Mouse (Mus musculus) lung, embryonic 14.5 days (tissue): ENCODE results near the gene Pak4. TPM values are rescaled to one million over a fixed set of nuclear protein-coding genes. Genes with fewer than 3 reads are reported as not detected.

Experiments
- ATAC-seq: fragments of 200-750 bp; cut with Nextera tagmentation; 2 replicates; pipeline ENCODE4 v1.8.0; 2017; ENCODE audit warnings: mild to moderate bottlenecking, moderate TSS enrichment, moderate library complexity; ENCODE audit not compliant: insufficient read depth
- DNase-seq: peaks from one replicate; pipeline ENCODE4 v3.0.0-alpha.2; 2015
- H3K27ac ChIP-seq: fragments of 300-500 bp; sonication (generic); 2 replicates; pipeline ENCODE4 v1.5.1; 2014; ENCODE audit warnings: low read depth, mild to moderate bottlenecking, moderate library complexity
- H3K27me3 ChIP-seq: fragments of 300-500 bp; sonication (generic); 2 replicates; pipeline ENCODE4 v1.6.1; 2014; ENCODE audit warnings: low read length, control low read depth; ENCODE audit not compliant: insufficient read depth
- H3K36me3 ChIP-seq: fragments of 300-500 bp; sonication (generic); 2 replicates; pipeline ENCODE4 v1.6.1; 2014; ENCODE audit warnings: control low read depth; ENCODE audit not compliant: insufficient read depth
- H3K4me1 ChIP-seq: fragments of 300-500 bp; sonication (generic); 2 replicates; pipeline ENCODE4 v1.6.1; 2014; ENCODE audit warnings: antibody characterized with exemption, control low read depth; ENCODE audit not compliant: insufficient read depth
- H3K4me2 ChIP-seq: fragments of 300-500 bp; sonication (generic); 2 replicates; pipeline ENCODE4 v1.6.1; 2014; ENCODE audit warnings: mild to moderate bottlenecking
- H3K4me3 ChIP-seq: fragments of 300-500 bp; sonication (generic); 2 replicates; pipeline ENCODE4 v1.5.1; 2014; ENCODE audit warnings: low read depth, low read length
- H3K9ac ChIP-seq: fragments of 300-500 bp; sonication (generic); 2 replicates; pipeline ENCODE4 v1.6.1; 2014
- H3K9me3 ChIP-seq: fragments of 300-500 bp; sonication (generic); 2 replicates; pipeline ENCODE4 v1.6.1; 2016; ENCODE audit warnings: low read depth, low read length, control low read depth
- CTCF ChIP-seq: IDR thresholded peaks from 2 replicates; pipeline ENCODE4 v1.5.1; 2016; ENCODE audit warnings: antibody characterized with exemption, low read depth
- WGBS: fragments of 180-500 bp; shearing (Covaris S2); extraction: QIAGEN DNeasy Blood & Tissue Kit; methylation state at CpG from one replicate; pipeline ENCODE4 v1.1.7; 2014; 5-methylcytosine and 5-hydroxymethylcytosine counted together
- polyA plus RNA-seq: library from polyadenylated mRNA; unstranded; fragments of >200 nt; fragmentation: Nextera tagmentation; extraction: Ambion mirVana; gene quantifications from 2 replicates; pipeline ENCODE4 v1.2.1, GENCODE M21; 2014

Pak4 gene
- polyA plus RNA-seq, 1 experiment from 2014 or later, result 52.5 TPM

DNA sequence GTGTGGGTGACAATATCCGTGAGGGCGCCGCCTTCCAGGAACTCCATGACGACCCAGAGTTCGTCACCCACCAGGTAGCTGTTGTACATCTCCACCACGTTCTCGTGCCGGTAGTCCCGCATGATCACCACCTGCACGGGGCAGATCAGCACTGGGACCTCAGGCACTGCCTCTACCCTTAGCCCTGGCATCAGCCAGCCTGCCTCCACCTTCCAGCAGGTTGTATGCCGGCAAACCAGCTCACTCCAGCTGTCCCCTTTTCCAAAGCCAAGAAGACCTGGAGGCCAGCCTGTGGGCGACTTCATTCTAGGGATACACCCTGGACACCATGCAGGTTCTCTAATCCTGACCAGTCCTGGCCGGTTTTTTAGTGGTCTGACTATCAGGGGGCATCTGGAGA is 35.0 kb downstream of the Pak4 start:
- Histone ChIP-seq H3K4me3 (no peak overlapping the region), H3K36me3 (peaks cover 92% of the 10 kb centered on the region), H3K4me1 (no peaks in the 10 kb centered on the region), H3K4me2 (no peak overlapping the region), H3K9me3 (no peaks in the 10 kb centered on the region), H3K27me3 (no peaks in the 10 kb centered on the region), H3K9ac (no peak overlapping the region), H3K27ac (no peak overlapping the region)
- DNase-seq (no peak), ATAC-seq (no peak)
- 92% methylated on average over 13 of the region's 13 CpGs for WGBS
- TF ChIP-seq CTCF, result no peak

- Histone ChIP-seq H3K9ac (no peak overlapping the region), H3K4me1 (0 out of 2 replicates have a peak, but pooled peaks cover 2% of the 10 kb centered on the region), H3K27ac (no peak overlapping the region), H3K9me3 (no peaks in the 10 kb centered on the region), H3K36me3 (peaks cover 90% of the 10 kb centered on the region), H3K4me2 (no peak overlapping the region), H3K4me3 (no peak overlapping the region), H3K27me3 (no peaks in the 10 kb centered on the region)
- TF ChIP-seq CTCF, result no peak
- 90% methylated on average over 13 of the region's 13 CpGs for WGBS
- ATAC-seq (no peak), DNase-seq (no peak)
Measured at GRCm38 (mm10) chr7:28562371-28562770, 35.6 kb downstream of the Pak4 start.

DNA sequence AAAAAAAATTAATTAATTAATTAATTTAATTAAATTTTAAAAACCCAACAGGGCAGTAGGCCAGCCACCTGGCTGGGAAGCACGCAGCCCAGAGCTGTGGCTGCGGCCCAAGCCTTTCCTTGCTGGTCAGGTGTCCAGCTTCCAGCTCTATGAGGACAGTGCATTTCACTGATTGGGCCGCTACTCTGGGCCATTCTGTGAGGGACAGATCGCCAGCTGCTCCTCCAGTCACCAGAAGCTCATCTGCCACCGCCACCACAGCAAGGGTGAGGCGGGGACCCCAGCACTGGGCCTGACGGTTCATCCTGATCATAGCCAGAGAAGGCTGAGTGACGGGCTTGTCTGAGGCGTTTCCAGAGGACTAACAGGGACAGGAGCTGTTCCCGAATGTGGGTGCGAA is 36.0 kb downstream of the Pak4 start:
- DNase-seq (no peak), ATAC-seq (no peak)
- TF ChIP-seq CTCF, result no peak
- no peak overlapping the region for H3K4me2 ChIP-seq
- H3K4me3 ChIP-seq, result no peak overlapping the region
- 91% methylated on average over 11 of the region's 11 CpGs for WGBS
- H3K9ac ChIP-seq, result no peak overlapping the region
- peaks cover 86% of the 10 kb centered on the region for H3K36me3 ChIP-seq
- 0 out of 2 replicates have a peak, but pooled peaks cover 2% of the 10 kb centered on the region for H3K4me1 ChIP-seq
- no peak overlapping the region for H3K27ac ChIP-seq
- H3K9me3 ChIP-seq, result no peaks in the 10 kb centered on the region
- H3K27me3 ChIP-seq, result no peaks in the 10 kb centered on the region

GRCm38 (mm10) chr7:28560856-28561255 is 37.1 kb downstream of the Pak4 start:
- 92% methylated on average over 10 of the region's 10 CpGs for WGBS
- DNase-seq (no peak), ATAC-seq (no peak)
- TF ChIP-seq CTCF, result no peak
- Histone ChIP-seq H3K36me3 (peaks cover 75% of the 10 kb centered on the region), H3K4me3 (no peak overlapping the region), H3K4me2 (no peak overlapping the region), H3K27me3 (no peaks in the 10 kb centered on the region), H3K27ac (no peak overlapping the region), H3K9me3 (no peaks in the 10 kb centered on the region), H3K9ac (no peak overlapping the region), H3K4me1 (0 out of 2 replicates have a peak, but pooled peaks cover 2% of the 10 kb centered on the region)

- Histone ChIP-seq H3K36me3 (peaks cover 53% of the 10 kb centered on the region), H3K27ac (peak overlapping the region; percentile 22), H3K9ac (no peak overlapping the region), H3K9me3 (no peaks in the 10 kb centered on the region), H3K27me3 (no peaks in the 10 kb centered on the region), H3K4me1 (0 out of 2 replicates have a peak, but pooled peaks cover 2% of the 10 kb centered on the region), H3K4me3 (no peak overlapping the region), H3K4me2 (no peak overlapping the region)
- 35% methylated on average over 4 of the region's 4 CpGs for WGBS
- ATAC-seq (peak; percentile 84), DNase-seq (peak; percentile 87)
- no peak for TF ChIP-seq CTCF
Measured at GRCm38 (mm10) chr7:28558486-28558885, 39.5 kb downstream of the Pak4 start.

DNA sequence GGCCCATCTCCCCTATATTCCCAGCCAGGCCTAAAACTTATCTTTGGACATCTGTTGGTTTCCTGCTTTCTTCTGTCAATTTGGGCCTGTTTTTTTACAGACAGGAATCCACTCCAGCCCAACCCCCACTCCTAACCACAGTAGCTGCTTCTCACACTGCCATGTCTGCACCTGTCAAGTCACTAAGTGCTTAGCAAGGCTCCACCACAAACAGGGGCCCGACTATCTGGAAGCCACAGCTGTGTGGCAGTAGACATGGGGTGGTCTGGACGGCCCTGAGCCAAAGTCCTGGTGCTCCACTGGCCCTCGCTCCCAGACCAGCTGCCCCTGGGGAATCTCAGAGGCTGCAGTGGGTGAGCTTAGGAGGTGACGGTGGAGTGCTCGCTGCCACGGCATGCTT is 40.3 kb downstream of the Pak4 start:
- no peaks in the 10 kb centered on the region for H3K9me3 ChIP-seq
- ATAC-seq, result no peak
- no peak overlapping the region for H3K4me3 ChIP-seq
- 53% methylated on average over 6 of the region's 6 CpGs for WGBS
- H3K27ac ChIP-seq, result no peak overlapping the region
- H3K4me1 ChIP-seq, result 0 out of 2 replicates have a peak, but pooled peaks cover 2% of the 10 kb centered on the region
- peaks cover 45% of the 10 kb centered on the region for H3K36me3 ChIP-seq
- H3K9ac ChIP-seq, result no peak overlapping the region
- DNase-seq, result no peak
- no peak overlapping the region for H3K4me2 ChIP-seq
- no peak for TF ChIP-seq CTCF
- no peaks in the 10 kb centered on the region for H3K27me3 ChIP-seq

DNA sequence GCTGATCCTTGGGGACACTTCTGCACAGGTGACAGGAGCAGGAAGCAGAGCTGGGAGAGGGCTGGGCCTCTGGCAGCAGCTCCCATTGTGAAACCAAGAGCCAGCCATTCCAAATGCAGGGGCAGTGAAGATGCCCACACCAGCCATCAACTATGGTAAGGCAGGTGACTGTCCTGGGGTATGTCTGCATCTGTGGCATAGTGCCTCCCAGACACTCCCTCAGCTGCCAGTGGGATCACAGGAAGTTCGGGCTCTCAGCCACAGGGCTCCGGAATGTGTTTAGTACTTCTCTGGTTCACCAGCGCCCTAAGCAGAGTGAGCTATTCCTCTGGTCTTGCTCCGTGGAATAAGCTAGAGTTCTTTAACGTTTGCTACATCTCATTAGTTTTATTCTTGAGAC is 40.9 kb downstream of the Pak4 start:
- Histone ChIP-seq H3K27me3 (no peaks in the 10 kb centered on the region), H3K36me3 (peaks cover 38% of the 10 kb centered on the region), H3K4me1 (0 out of 2 replicates have a peak, but pooled peaks cover 2% of the 10 kb centered on the region), H3K4me2 (no peak overlapping the region), H3K9me3 (no peaks in the 10 kb centered on the region), H3K27ac (no peak overlapping the region), H3K4me3 (no peak overlapping the region), H3K9ac (no peak overlapping the region)
- WGBS, result 58% methylated on average over 5 of the region's 5 CpGs
- ATAC-seq (no peak), DNase-seq (no peak)
- no peak for TF ChIP-seq CTCF
